Mouse (Mus musculus): ENCODE data around the gene Ccdc153.

Ccdc153 gene

DNA sequence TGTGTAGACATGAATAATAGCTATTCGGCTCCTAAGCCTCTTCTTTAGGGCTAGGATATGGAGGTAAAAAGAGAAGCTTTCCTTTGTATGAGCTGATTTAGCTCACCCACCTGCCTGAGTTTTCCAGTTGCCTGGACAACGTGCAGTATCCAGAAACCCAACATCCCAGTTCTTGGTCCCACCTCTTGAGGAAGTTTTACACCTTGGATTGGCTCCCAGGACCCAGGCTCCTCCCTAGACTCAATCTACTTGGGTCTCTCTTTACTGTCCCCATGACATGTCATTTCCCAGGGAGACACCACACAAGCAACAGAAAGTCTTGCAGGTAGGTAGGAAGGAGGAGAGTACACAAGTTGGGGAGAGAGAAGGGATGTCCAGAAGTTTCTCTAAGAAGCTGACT, at the start of gene Ccdc153:
TSS of gene Ccdc153 (plus strand) at position 278 of the 400 bp plus-strand sequence.
- no peak for DNase-seq (ENCODE audit: low read depth)

DNA sequence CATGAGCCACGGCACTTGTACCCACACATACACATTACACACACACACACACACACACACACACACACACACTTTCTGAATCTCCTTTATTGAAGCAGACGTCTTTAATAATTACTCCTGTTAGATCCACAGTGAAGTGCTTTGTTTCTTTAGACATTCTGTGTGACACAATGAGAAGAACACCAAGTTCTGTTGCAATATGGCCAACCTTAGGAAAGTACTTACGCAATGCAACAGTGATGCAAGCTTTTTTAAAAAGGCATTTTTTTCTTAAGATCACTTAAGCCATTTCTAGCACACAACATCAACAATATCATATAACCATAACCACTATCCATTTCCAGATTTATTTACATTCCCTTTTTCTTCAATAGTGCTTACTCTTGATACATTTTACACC, 49.3 kb upstream of the Ccdc153 start:
- no peak for DNase-seq (ENCODE audit: low read depth)

- no peak for DNase-seq (ENCODE audit: low read depth)
Observed at GRCm38 (mm10) chr9:44192312-44192711, 48.2 kb upstream of the Ccdc153 start.

DNA sequence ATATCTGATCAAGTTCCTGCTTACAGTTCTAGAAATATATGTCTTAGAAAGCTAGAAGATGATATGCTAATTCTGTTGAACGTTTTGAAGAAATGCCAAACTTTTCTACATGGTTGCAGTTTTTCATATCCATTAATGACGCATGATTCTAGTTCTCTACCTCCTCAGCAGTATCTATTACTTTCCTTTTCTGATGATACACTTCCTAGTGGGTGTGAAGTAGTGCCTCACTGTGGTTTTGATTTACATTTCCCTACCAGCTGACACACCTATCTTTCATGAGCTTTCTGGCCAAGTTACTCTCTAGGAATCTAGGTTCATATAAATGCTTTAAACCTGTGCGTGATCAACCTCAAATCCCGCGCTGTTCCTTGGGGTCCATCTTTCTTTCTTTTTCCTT, 47.7 kb upstream of the Ccdc153 start:
- no peak for DNase-seq (ENCODE audit: low read depth)

DNA sequence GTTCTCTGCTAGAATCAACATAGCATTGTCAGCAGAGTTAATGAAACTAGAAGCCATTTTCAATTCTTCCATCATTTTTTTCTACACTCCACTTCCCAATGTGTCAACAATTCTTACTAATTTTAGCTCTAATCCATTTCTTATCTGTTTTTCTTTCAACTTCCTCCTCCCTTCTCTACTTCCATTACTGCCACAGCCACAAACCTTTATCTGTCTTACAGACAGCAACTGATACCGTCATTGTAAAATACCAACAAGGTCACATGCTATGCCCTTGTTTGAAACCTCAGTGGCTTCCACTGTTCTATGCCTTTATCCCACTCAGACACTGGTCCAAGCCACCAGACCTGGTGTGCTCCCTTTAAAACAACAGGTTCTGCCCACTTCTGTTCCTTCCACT, 46.5 kb upstream of the Ccdc153 start:
- DNase-seq (ENCODE audit: low read depth) = no peak

GRCm38 (mm10) chr9:44196354-44196753, 44.1 kb upstream of the Ccdc153 start:
- no peak for DNase-seq (ENCODE audit: low read depth)

DNA sequence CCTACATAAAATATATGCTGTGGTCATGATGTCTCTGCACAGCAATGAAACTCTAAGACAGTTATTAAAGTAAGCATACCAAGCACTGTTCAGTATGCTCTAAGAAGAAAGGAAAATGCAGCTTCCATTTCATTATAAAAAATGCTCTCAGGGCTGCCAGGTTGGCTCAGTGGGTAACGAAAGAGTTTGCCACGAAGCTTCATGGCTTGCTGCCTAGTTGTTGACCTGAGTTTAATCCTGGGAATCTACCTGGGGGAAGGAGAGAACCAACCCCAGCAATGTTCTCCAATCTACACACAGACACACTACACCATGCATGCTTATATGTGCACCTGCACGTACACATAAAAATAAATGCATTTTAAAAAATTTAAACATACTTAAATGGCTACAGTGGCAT, 41.3 kb upstream of the Ccdc153 start:
- no peak for DNase-seq (ENCODE audit: low read depth)

DNA sequence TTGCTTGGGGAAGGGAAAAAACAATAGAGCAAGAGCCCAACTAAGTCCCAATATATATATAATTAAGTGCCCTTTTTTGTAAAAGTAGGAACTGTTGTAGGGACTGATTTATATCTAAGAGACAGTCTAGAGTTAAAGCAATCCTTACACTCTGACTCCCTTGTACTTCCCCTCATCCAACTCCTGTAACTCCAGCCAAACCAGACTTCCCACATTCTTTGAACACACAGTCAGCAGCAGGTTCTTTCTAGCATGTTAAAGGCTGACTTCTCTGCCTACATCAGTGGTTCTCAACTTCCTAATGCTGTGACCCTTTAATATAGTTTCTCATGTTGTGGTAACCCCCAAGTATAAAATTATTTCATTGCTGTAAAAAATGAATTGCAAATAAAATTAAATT, 40.9 kb upstream of the Ccdc153 start:
- DNase-seq (ENCODE audit: low read depth) = no peak

DNA sequence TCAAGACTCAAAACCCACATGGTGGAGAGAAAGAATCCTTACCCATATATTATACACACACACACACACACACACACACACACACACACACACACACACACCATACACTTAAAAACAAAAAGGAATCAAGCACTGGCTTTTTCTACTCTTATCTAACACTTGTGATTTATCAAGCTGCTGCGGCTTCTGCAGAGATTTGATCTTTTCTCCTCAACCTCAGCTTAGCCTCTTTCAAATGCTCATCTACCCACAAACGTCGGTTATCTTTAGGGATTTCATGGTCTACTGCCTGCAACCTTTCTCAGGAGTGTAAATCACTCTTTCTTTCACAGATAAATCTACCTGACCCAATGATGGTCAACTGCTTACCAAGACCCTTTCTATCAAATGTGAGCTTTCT, 40.0 kb upstream of the Ccdc153 start:
- DNase-seq (ENCODE audit: low read depth) = no peak

DNA sequence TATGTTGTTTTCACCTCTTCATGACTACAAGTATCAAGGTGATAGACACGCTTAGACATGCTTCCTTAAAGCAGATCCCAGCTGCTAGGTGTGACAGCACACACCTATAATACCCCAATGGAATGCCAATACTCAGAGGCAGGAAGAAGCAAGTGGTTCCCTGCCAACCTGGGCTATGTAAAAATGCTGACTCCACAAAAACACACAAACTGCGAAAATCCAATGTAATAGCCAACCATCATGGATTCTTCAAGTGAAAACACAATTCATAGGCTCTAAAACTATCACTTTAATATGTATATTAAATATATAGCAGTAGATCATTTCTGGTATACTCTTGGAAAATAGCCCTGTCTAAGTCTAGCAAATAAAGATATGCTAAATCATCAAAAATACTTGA, 32.6 kb upstream of the Ccdc153 start:
- no peak for DNase-seq (ENCODE audit: low read depth)

DNA sequence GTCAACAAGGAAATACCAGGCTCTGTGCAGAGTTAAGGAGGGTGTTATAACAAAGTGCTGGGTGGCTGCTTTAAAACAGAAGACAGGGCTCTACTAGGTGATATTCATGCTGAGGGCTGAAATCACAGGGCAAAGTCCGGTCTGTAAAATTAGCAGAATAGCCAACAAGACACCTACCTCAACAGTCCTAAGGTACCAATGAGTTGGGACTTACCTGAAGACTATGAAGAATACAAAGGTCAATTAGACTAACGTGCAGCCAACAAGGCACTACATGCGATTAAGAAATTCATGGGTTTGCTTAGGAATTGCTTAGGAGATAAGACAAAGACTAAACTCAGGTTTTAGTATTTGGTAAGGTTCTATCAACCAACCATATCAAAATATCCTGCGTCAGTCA, 31.1 kb upstream of the Ccdc153 start:
- no peak for DNase-seq (ENCODE audit: low read depth)

- no peak for DNase-seq (ENCODE audit: low read depth)
Observed at GRCm38 (mm10) chr9:44212406-44212805, 28.1 kb upstream of the Ccdc153 start.

- DNase-seq (ENCODE audit: low read depth) = no peak
Observed at GRCm38 (mm10) chr9:44213538-44213937, 26.9 kb upstream of the Ccdc153 start.

DNA sequence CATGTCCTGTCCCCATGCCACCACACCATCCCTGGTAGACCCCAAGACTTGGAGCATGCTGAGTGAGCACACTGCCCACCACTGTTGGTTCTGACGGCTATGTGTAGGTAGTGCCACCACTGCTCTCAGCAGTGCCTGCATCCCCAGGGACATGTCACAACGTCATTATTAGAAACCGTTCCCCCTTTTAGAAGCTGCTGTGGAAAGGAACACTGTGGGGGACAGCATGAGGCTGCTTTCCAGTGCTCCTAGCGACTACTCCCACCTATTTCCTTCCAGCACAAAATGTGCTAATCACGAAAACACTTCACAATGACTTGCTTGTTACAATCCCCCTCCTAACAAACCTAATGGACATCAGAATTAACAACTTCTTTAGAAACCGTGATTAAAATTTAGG, 14.5 kb upstream of the Ccdc153 start:
- DNase-seq (ENCODE audit: low read depth) = no peak

GRCm38 (mm10) chr9:44231609-44232008, 8.9 kb upstream of the Ccdc153 start:
- no peak for DNase-seq (ENCODE audit: low read depth)

- DNase-seq (ENCODE audit: low read depth) = no peak
Observed at GRCm38 (mm10) chr9:44233021-44233801, 7.3 kb upstream of the Ccdc153 start.

DNA sequence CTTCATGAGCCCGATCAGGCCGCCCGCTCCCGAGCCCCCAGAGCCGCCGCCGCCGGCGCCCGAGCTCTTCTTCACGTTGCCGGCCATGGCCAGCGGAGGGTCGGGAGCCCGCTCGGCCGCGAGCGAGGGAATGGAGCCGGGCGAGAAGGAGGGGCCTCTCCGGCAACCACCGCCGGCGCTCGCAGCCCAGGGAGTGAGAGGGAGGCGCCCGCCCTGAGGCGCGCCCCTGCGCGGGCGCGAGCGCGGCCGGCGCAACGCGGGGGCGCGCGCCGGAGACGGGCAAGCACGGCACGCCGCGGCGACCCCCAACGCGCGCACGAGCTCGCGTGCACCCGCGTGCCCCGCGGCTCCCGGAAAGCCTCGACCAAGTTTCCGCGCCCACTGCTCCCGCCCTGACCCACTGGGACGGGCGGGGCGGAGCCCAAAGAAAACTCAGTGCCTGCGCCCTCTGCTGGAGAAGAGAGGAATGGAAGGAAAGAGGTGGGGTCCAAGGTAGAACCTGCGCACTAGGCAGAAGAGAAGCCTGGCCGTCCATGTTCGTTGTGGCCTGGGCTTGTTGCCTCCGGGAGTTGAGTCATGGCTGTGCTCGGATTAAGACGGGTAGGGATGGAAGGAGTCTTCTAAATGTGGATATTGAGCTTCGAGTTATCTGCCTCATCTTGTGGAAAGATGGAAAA, 6.5 kb upstream of the Ccdc153 start, which contains the start of gene Cbl:
TSS of gene Cbl (minus strand) at position 248 of the 677 bp plus-strand sequence.
- DNase-seq (ENCODE audit: low read depth) = peak; percentile 95

GRCm38 (mm10) chr9:44234479-44235427, 5.7 kb upstream of the Ccdc153 start:
- DNase-seq (ENCODE audit: low read depth) = no peak

DNA sequence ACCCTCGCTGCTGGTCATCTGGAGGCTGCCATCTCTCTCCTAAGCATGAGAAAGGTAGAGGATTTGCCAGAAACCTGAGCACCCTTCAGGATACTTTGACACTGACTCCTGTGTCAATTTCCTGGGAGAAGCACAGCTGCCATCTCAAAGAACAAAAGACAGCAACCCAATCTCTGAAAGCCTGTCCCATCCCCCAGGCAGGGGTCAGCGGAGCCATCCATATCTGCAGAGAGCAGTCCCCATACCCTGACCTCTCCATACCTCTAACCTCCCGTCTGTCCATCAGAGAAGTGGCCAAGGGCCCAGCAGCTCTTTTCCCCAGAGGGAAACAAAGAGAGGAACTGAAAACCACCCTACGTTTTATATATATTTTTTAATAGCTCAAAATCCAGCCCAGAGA, 3.9 kb upstream of the Ccdc153 start:
- DNase-seq (ENCODE audit: low read depth) = no peak

DNA sequence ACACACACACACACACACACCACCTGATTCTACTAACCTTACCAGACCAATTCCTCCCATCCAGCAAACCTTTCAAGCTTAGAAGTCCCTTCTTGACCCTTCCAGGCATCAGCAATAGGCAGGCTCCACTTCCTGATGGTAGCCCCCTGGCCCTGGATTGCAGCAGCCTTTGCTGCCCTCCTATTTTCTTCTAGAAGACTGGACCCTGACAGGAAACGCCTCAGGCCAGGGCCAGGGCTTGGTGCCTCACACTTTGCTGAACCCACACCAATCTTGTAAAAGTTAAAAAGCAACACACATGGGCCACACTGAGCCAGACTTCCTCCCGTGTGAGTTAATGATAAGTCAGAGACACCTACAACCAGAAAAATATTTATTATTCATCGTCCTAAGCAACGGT, 3.3 kb upstream of the Ccdc153 start:
- DNase-seq (ENCODE audit: low read depth) = no peak

DNA sequence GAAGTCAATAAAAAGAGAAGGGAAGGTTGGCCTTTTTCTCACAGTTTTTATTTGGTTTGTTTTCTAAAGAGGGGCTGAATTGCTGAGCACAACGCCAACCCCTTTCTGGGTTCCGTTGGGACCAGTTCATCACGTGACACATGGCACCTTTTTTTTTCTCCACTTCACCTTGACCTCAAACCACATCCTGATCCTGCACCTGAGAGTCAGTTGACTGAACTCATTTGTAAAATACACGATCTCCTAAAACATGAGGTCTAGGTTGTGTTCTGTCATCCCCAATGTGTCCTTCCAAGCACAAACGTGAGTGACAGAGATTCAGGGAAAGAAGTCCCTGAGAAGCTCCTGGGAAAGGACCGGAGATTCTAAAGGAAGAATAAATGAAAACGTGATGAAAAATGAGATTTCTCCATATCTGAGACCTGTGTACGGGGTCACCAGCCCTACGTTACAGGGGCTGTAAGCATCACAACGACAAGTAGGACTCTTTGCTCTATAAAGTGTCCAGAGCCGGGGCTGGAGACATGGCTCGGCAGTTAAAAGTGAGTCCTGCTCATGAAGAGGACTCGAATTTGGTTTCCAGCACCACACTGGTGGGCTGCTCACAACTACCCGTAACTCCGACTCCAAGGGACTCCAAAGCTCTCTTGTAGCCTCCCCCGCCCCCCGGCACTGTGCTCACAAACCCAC, 1.8 kb upstream of the Ccdc153 start:
- DNase-seq (ENCODE audit: low read depth) = no peak

GRCm38 (mm10) chr9:44239447-44239846, 1.0 kb upstream of the Ccdc153 start:
- no peak for DNase-seq (ENCODE audit: low read depth)

All from fibroblast of lung, adult 2 months (primary cell).